Mouse (Mus musculus) adrenal gland, postnatal 36 days (tissue): Measurements from ENCODE around the gene Dusp6. TPM values are rescaled to one million over a fixed set of nuclear protein-coding genes. Genes with fewer than 3 reads are reported as not detected.
"Not testable (repeated sequence)": the region's sequence is repeated elsewhere in the genome, so short reads cannot be mapped to it uniquely, and the experiment has no call there.

Experiments
- DNase-seq, 2 experiments: peaks; one replicate each; pipeline ENCODE4 v3.0.0; 2021; ENCODE audit warnings: mixed read lengths in 1 of 2
- long read RNA-seq, 2 experiments: library from polyadenylated mRNA; stranded (forward); transcript quantifications; one replicate each; pipeline ENCODE4 v2.0.0; 2021; ENCODE audit warnings: borderline sequencing depth in 2 of 2
- total RNA-seq, 2 experiments: library from RNA; stranded (reverse); gene quantifications; 2 replicates each; pipeline ENCODE4 v1.2.3; 2021

The Dusp6 gene
- 100 to 1,000 TPM in 1 of 2 experiments, 10 to 100 TPM in 1; 77.1 to 100 TPM for total RNA-seq
- long read RNA-seq, experiment 1, transcript Dusp6-201 (3 exons, 2,796 nt) = major isoform, 94 of 118 reads
- long read RNA-seq, experiment 1, partial matches to known transcripts = 2 of 118 reads
- long read RNA-seq, experiment 1, other reads (novel, unspliced or antisense) = 18 of 118 reads
- long read RNA-seq, experiment 2, transcript Dusp6-201 (3 exons, 2,796 nt) = major isoform, 26 of 33 reads
- long read RNA-seq, experiment 2, partial matches to known transcripts = 0 of 33 reads
- long read RNA-seq, experiment 2, other reads (novel, unspliced or antisense) = 6 of 33 reads

- DNase-seq = peak; percentile 98
Measured at GRCm38 (mm10) chr10:99262867-99263379, at the start of gene Dusp6. Gene Dusp6, plus strand, starts transcription at chr10:99263231.

- no peak for DNase-seq
Measured at GRCm38 (mm10) chr10:99214421-99215299, 48.4 kb upstream of the Dusp6 start.

DNA sequence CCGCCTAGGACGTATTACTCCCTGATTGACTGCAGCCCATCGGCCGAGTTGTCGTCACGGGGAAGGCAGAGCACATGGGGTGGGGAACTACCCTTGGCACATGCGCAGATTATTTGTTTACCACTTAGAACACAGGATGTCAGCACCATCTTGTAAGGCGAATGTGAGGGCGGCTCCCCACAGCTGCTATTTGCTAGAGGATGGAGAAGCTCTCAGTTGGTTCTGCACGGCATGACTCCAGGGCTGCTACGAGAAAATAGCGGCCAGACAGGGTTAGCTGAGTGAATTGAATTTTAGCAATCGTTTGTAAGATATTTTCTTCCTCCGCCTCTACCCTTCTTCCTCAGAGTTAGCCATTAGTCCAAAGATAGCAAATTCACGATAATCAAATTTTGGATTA, 46.5 kb upstream of the Dusp6 start:
- not testable (repeated sequence) for DNase-seq

DNA sequence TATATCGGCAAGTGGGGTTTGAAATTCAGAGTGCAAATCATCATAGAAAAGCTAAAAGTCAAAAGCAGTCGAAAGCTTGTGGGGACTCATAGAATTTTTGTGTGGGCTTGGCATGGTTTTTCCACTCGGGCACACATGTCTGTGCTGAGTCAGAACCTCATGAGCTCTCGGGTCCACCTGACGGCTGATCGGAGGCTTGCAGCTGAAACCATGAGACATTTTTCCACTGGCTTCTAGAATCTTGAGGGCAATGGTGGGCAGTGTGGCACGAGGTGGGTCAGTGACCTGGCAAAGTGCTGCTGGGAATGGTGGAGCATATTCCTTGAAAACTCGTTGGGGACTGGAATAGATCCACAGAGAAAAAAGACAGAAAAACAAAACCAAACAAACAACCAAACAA, 41.5 kb upstream of the Dusp6 start:
- no peak for DNase-seq

DNA sequence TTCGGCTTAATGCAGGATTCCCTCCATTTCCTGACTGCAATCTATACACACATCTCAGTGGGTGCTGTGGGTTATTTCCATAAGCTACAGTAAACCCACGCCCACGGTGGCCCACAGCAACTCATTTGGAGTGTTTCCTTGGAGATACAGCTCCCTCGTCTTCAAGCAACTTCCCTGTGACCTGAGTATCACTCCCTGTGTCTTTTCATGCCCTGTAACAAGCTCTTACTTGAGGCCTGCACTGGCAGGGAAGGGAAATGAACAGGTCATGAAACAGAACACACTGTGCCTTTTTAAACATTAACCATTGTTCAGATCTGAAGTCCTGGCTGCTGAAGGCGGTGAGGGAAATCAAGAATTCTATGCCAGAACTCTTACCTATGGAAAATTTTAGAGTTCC, 40.3 kb upstream of the Dusp6 start:
- DNase-seq = no peak

GRCm38 (mm10) chr10:99224218-99224617, 38.8 kb upstream of the Dusp6 start:
- no peak for DNase-seq

DNA sequence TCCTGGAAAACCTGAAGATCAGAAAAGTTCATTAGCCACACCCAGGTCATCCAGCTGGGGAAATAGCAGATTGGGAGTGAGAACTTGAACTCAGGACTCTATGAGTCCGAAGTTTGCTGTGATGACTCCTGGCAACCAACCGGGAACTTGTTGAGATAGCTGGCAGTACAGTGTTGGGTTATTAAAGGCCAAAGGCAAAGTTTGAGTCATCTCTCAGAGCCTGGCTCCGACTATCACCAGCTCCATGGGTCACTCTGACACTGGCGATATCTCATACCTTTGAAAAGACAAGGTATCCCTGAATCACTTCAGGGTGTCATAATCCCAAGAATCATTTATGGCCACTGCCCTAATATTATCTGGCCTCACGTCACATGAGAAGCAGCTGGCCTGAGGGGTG, 36.2 kb upstream of the Dusp6 start:
- DNase-seq = no peak

- DNase-seq = no peak
Measured at GRCm38 (mm10) chr10:99227968-99228864, 34.8 kb upstream of the Dusp6 start.

DNA sequence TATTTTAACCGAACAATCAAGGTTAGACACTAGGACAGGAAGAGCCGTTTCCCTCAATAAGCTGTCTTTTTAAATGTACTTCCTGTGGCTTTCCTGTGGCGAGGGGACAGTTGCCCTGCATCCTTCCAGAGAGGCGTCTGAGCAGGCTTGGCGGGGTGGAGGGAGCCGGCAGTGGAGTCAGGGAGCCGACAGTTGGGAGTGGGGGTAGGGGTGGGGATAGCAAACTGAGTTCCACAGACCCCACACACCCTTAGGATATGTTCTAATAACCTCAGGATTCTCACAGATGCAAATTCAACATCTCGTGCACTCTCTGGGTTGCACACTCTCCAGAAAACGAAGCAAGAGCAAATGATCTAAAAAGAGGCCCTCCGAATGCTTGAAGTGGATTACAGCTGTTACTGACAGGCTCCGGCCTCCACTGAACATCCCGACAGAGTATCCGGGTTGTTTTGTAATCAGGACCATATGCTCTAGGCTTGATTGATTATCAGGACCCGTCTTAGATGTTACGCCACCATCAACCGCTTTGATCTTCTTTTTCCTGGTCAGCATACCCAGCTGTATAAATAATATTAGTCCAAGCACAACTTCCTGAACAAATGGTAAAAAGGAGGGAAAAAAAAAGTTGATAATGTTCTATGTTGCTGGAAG, 33.9 kb upstream of the Dusp6 start:
- DNase-seq = peak; percentile 27 to 33

GRCm38 (mm10) chr10:99232518-99233227, 30.4 kb upstream of the Dusp6 start:
- DNase-seq = peak in 1 of 2 experiments; percentile 45

- no peak for DNase-seq
Measured at GRCm38 (mm10) chr10:99234336-99234735, 28.7 kb upstream of the Dusp6 start.

GRCm38 (mm10) chr10:99235081-99235480, 27.9 kb upstream of the Dusp6 start:
- no peak for DNase-seq

GRCm38 (mm10) chr10:99237205-99237832, 25.7 kb upstream of the Dusp6 start:
- no peak for DNase-seq

- DNase-seq = no peak
Measured at GRCm38 (mm10) chr10:99238537-99238936, 24.5 kb upstream of the Dusp6 start.

GRCm38 (mm10) chr10:99241284-99241828, 21.7 kb upstream of the Dusp6 start:
- DNase-seq = no peak

GRCm38 (mm10) chr10:99241829-99242711, 21.0 kb upstream of the Dusp6 start:
- peak in 1 of 2 experiments; percentile 23 for DNase-seq

DNA sequence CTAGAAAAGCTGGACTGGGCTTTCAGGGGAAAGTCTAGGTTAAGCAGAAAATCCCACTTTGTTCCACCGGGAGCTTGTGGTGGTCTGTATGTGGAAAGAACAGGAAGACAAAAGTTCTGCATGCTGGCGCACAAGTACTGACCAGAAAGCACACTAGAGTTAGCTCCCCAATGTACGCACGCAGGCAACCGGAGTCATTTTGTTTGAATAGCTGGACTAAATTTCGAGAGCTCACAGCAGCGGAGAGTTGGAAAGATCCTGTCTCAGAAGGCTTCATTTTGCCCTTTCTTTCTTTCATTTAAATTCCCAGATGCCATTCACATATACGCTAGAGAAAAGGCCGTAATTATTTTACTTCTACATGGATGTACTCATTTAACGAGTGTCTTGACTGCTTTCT, 20.3 kb upstream of the Dusp6 start:
- DNase-seq = no peak

DNA sequence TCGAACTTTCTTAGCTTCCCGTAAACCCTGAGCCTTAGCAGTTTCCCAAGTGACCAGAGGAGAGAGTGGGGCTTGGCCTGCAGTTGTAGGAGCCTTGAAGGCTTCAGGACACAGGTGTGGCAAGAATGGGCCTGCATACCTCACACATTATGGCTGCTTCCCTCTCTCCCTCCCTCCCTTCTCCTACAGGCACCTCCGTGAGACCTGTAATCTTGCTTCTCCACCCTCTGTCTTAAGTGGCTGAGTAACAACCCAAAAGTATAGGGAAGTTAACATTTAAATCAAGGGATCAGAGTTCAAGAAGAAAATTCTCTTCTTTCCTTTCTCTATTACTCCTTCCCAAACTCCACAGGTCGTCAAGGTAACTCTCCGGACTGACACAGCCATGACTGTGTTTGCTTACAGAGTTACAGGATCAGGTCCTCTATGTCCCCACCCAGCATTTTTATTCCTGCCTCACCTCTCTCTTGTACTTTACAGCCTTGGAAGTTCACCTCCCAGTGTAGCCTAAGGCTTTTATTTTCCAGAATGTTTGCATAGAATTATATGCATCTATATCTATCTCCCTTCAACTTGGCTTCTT, 19.0 kb upstream of the Dusp6 start:
- DNase-seq = no peak
